Mouse (Mus musculus) heart, adult 2 months (tissue): ENCODE measurements around the gene Pmpcb.

Experiments used
- CTCF ChIP-seq: fragments of 200-600 bp; IDR thresholded peaks from 2 replicates; pipeline ENCODE4 v1.8.1; 2022; ENCODE audit warnings: antibody characterized with exemption, mild to moderate bottlenecking, moderate library complexity
- POLR2A ChIP-seq: fragments of 200-500 bp; IDR thresholded peaks from 2 replicates; pipeline ENCODE4 v1.6.1; 2011; ENCODE audit warnings: mild to moderate bottlenecking, low read depth, low read length, control low read depth; ENCODE audit not compliant: insufficient read depth

DNA sequence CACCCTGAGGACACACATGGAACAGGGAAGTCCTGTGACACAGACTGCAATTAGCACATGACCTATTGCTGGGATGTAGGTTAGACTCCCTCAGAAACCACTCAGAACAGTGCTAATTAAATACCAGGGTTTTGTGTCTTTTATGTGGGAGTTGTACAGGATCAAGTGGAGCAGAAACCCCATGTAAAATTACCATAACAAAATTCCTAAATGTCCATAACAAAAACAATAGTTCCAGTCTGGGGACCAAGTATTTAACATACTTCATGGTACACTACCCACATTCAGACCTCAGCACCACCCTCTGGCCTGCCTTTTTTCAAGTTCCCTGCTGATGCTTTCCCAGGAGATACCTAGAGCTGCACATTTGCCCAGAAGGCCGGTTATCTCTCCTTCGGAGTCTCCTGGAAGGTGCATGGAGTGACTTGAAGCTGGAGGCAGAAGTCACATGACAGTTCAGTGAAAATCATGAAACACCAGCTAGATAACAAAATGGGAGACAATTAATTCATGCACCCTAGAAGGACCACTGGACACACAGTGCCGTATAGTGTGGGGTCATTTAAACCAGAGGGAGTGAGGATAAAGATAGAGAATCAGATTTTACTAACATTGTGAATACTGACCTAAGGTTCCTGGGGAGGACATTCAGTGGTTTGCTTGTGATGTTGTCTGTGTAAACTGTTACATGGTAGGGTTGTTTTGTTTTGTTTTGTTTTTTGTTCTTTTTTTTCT is 4.6 kb upstream of the Pmpcb start:
- no peak for TF ChIP-seq POLR2A
- no peak for TF ChIP-seq CTCF
